Mouse (Mus musculus): ENCODE measurements around the gene Rnf31.

The Rnf31 gene

GRCm38 (mm10) chr14:55591331-55591891, at the start of gene Rnf31:
Gene Rnf31 (plus strand): TSS chr14:55591708.
- DNase-seq (ENCODE audit: low spot score in 2 of 2) = peak; percentile 94 to 97

GRCm38 (mm10) chr14:55542268-55542667, 49.2 kb upstream of the Rnf31 start:
- no peak for DNase-seq (ENCODE audit: low spot score in 2 of 2)

DNA sequence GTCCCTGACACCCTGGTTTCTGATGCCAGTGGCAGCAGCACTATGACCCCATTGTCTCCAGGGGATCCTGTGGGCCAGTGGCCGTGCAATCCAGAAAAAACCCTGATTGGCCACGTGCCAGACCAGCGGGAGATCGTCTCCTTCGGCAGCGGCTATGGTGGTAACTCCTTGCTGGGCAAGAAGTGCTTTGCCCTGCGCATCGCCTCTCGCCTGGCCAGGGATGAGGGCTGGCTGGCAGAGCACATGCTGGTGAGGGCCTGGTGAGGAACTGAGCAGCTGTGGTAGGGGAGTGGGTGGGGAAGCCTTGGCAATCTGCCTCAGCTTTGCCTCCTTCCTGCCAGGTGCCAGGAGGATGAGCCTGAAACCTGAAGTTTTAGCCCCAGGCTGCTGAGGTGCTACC, 47.2 kb upstream of the Rnf31 start:
- DNase-seq (ENCODE audit: low spot score in 2 of 2) = no peak

DNA sequence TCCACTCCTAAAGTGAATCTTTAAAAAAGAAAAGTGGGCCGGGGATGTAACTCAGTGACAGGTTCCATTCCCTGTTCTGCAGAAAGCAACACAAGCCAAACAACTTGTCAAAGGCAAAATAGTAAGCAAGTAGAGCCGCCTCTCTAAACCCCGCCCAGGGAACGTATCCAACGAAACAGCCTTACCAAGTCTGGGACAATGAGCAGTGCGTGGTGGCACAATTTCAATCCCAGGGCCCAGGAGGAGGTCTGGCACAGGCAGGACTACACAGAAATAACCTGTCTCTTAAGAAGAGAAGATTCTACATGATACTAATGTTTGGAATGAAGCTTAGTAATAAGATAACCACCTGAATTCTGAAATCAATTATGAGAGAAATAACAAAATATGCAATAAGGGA, 41.3 kb upstream of the Rnf31 start:
- DNase-seq (ENCODE audit: low spot score in 2 of 2) = no peak

GRCm38 (mm10) chr14:55551347-55551746, 40.2 kb upstream of the Rnf31 start:
- no peak for DNase-seq (ENCODE audit: low spot score in 2 of 2)

DNA sequence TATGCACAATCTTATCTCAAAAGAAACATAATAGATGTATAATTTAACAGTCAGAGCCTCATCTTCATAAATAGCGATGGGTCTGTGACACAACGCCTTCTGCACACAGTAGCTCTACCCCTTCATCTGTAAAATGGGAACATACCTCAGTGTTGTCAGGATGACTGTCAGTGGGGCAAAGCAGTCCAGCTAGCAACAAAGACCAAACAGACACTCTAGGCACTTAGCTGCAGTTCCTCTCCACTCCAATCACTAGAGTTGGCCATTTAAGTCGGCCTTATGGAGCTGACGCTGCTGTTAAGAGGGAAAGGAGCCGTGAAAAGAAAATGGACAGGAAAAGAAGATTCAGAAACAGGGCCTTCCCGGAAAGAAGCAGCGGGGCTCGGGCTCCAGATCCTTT, 39.7 kb upstream of the Rnf31 start:
- DNase-seq (ENCODE audit: low spot score in 2 of 2) = no peak

GRCm38 (mm10) chr14:55554635-55555034, 36.9 kb upstream of the Rnf31 start:
- DNase-seq (ENCODE audit: low spot score in 2 of 2) = no peak

DNA sequence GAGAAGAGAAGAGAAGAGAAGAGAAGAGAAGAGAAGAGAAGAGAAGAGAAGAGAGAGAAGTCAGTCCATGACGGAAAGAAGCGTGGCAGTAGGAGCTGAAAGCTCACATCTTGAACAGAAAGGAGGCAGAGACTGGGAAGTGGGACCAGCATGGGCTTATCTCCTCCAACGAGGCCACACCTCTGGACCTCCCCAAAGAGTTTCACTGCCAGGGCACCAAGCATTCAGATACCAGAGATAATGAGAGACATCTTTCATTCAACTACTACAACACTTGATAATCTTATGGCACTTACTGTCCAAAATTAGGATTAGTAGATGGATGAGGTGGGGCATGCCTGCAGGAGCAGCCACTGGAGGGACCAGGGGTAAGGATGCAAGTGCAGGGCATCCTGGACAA, 35.7 kb upstream of the Rnf31 start:
- DNase-seq (ENCODE audit: low spot score in 2 of 2) = no peak

- peak in 1 of 2 experiments; percentile 51 for DNase-seq (ENCODE audit: low spot score in 2 of 2)
Measured at GRCm38 (mm10) chr14:55557003-55557402, 34.5 kb upstream of the Rnf31 start.

GRCm38 (mm10) chr14:55557587-55557986, 33.9 kb upstream of the Rnf31 start:
- DNase-seq (ENCODE audit: low spot score in 2 of 2) = no peak

DNA sequence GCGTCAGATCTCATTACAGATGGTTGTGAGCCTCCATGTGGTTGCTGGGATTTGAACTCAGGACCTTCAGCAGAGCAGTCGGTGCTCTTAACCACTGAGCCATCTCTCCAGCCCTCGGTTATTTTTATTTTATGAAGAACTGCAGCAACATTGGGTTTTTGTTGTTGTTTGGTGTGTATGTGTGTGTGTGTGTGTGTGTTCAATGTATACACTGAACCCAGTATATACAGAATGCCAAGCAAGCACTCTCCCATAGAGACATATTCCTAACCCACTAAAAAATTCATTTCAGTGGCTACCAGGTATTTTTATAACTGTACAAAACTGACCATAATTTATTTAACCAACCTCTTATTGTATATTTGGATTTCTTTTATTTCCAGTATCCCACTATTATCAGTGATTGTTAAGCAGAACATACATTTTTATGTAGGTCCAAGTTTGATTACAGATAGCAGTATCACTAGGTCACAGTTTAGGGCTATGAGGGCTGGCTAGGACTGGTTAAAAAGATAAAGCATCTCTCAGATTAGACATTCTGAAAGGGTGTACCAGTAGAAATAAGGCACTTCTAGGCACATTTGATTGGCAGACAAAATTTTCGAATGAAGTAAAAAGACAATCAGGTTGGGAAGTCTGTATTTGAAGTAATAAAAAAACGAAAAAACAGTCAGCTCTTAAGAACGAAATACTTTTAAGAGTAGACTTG, 32.6 kb upstream of the Rnf31 start:
- no peak for DNase-seq (ENCODE audit: low spot score in 2 of 2)

GRCm38 (mm10) chr14:55559799-55560201, 31.7 kb upstream of the Rnf31 start, which contains the start of gene Dcaf11:
Gene Dcaf11 (plus strand): TSS chr14:55560006.
- peak; percentile 83 to 84 for DNase-seq (ENCODE audit: low spot score in 2 of 2)

DNA sequence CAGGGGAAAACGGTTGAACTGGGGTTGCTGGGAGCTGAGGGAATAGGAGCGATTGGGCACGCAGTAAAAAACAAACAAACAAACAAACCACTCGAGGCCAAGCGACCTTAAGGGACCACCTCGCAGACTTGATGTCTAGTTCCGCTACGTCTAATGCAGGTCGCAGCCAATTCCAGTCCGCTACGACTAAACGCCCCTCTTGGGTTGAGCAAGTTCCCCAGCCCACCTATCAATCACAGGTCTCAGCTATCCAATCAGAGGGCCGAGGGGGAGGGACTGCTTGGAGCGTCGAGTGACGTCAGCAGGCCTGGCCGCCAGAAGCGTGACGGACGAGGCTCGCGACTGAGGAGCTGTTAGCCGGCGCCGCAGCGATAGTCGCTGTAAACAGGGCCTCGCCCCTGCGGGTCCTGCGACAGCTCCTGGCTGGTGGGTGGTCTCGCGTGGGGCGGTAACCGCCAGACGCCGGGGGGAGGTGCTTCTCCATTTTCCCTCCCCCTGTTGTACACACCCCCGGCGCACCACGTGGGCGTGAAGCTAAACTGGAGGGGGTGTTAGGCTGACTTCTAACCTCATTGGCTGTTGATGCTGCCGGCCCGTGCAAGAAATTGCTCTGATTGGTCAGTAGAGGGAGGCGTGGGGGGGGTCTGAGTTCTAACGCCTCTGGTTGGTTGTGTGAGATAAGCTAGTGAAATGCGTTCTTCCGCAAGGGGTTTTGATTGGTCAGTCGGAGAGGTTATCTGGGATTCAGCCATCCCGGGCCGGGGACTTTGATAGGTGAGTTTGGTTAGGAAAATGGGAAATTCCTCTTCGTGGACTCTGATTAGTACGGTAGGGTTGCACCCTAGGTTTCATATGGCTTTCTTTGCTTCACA, 31.1 kb upstream of the Rnf31 start, which contains the start of gene A730061H03Rik:
TSS of gene A730061H03Rik (minus strand) at position 205 of the 872 bp plus-strand sequence.
- peak; percentile 98 to 99 for DNase-seq (ENCODE audit: low spot score in 2 of 2)

- DNase-seq (ENCODE audit: low spot score in 2 of 2) = no peak
Measured at GRCm38 (mm10) chr14:55561860-55562259, 29.6 kb upstream of the Rnf31 start.

DNA sequence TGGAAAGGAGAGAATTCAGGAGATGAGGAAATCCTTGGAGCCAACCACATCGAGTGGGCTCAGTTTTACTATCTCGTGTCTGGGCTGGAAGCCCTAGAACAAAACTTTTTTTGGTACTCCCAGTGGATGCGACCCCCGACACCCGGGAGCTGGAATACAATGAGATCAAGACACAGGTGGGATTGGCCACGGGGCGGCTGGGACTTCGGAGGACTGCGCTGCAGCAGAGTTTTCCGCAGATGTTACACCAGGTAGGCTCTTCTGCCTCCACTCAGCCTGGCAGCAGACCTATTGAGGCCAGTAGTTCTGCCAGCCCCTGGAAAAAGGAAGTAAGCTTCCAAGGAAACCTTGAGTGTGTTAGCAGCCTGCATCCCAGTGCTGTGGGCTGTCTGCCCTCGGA, 28.3 kb upstream of the Rnf31 start:
- no peak for DNase-seq (ENCODE audit: low spot score in 2 of 2)

DNA sequence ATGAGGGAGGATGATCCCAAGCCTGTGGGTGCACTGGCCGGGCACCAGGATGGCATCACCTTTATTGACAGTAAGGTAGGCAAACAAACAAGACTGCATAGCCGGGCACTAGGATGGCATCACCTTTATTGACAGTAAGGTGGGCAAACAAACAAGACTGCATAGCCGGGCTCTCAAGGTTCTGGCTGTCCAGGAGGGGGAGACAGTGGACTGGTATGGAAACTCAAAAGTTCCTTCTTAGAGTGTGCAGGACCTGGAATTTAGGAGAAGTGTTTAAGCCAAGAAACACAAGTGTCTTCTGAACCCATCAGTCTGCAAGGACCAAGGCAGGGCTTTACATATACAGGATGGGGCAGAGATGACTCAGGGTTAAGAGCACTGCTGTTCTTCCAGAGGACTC, 25.8 kb upstream of the Rnf31 start:
- no peak for DNase-seq (ENCODE audit: low spot score in 2 of 2)

- no peak for DNase-seq (ENCODE audit: low spot score in 2 of 2)
Measured at GRCm38 (mm10) chr14:55567496-55567895, 24.0 kb upstream of the Rnf31 start.

- no peak for DNase-seq (ENCODE audit: low spot score in 2 of 2)
Measured at GRCm38 (mm10) chr14:55570588-55570987, 20.9 kb upstream of the Rnf31 start.

- DNase-seq (ENCODE audit: low spot score in 2 of 2) = no peak
Measured at GRCm38 (mm10) chr14:55571760-55572159, 19.7 kb upstream of the Rnf31 start.

DNA sequence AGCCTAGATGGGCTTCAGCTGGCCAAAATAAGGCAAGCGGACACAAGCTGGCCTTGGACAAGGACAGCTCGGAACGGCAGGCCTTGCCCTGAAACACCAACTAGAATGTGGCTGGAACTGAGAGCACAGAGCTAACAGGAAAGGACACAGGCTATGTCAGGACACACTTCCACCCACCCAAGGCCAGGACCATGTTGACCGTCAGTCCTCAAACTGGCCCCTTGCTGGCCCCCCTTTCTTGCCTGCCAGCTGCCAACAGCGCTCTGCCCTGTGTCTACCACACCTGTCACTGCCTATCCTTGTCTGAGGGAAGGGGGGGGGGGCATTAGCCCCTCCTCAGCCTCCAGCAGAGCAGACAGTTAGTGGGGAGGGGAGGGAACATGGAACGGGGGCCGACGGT, 16.2 kb upstream of the Rnf31 start, which contains the start of gene Fitm1:
TSS of gene Fitm1 (plus strand) at position 316 of the 400 bp plus-strand sequence.
- no peak for DNase-seq (ENCODE audit: low spot score in 2 of 2)

DNA sequence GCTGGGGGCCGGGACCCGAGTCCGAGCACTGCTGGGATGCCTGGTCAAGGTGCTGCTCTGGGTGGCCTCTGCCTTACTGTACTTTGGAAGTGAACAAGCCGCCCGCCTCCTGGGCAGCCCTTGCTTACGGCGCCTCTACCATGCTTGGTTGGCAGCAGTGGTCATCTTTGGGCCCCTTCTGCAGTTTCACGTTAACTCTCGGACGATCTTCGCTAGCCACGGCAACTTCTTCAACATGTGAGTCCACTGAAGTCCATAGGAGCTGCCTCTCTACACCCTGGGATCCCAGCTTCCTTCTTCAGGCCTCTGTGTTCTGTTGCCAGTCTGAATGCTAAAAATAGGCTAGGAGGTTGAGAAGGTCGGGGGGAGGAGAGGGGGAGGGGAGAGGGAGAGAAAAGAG, 15.8 kb upstream of the Rnf31 start:
- DNase-seq (ENCODE audit: low spot score in 2 of 2) = no peak

DNA sequence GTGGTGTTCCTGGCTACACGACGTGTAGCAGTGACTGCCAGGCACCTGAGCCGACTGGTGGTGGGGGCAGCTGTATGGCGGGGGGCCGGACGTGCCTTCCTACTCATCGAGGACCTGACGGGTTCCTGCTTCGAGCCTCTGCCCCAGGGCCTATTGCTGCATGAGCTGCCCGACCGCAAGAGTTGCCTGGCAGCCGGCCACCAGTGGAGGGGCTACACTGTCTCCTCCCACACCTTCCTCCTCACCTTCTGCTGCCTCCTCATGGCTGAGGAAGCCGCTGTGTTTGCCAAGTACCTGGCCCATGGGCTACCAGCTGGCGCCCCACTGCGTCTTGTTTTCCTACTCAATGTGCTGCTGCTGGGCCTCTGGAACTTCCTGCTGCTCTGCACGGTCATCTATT, 15.1 kb upstream of the Rnf31 start:
- peak in 1 of 2 experiments; percentile 43 for DNase-seq (ENCODE audit: low spot score in 2 of 2)
